Mouse (Mus musculus) neural tube, embryonic 12.5 days (tissue): ENCODE measurements at regions not wholly inside any gene's neighbourhood (a gene's known extent, or its start where the extent isn't known, plus 50 kb on each side); places are given as distances from the start of the nearest gene placed in this dataset.

Source experiments
- ATAC-seq: fragments of 200-750 bp; cut with Nextera tagmentation; 2 replicates; pipeline ENCODE4 v1.8.0; 2017; ENCODE audit warnings: low read depth, mild to moderate bottlenecking, moderate TSS enrichment, moderate library complexity; ENCODE audit not compliant: low FRiP score
- H3K27ac ChIP-seq: fragments of 300-500 bp; sonication (generic); 2 replicates; pipeline ENCODE4 v1.5.1; 2016
- H3K27me3 ChIP-seq: fragments of 300-500 bp; sonication (generic); replicated peaks from 2 replicates; pipeline ENCODE4 v1.6.1; 2016; ENCODE audit warnings: mild to moderate bottlenecking
- H3K36me3 ChIP-seq: fragments of 300-500 bp; sonication (generic); 2 replicates; pipeline ENCODE4 v1.6.1; 2016; ENCODE audit warnings: mild to moderate bottlenecking
- H3K4me1 ChIP-seq: fragments of 300-500 bp; sonication (generic); 2 replicates; pipeline ENCODE4 v1.6.1; 2016
- H3K4me2 ChIP-seq: fragments of 300-500 bp; sonication (generic); replicated peaks from 2 replicates; pipeline ENCODE4 v1.6.1; 2016; ENCODE audit warnings: mild to moderate bottlenecking
- H3K4me3 ChIP-seq: fragments of 300-500 bp; sonication (generic); 2 replicates; pipeline ENCODE4 v1.5.1; 2016
- H3K9ac ChIP-seq: fragments of 300-500 bp; sonication (generic); 2 replicates; pipeline ENCODE4 v1.6.1; 2016; ENCODE audit warnings: mild to moderate bottlenecking
- H3K9me3 ChIP-seq: fragments of 300-500 bp; sonication (generic); 2 replicates; pipeline ENCODE4 v1.6.1; 2016; ENCODE audit warnings: mild to moderate bottlenecking
- WGBS: fragments of 180-500 bp; shearing (Covaris S2); methylation state at CpG from one replicate; pipeline ENCODE4 v1.1.7; 2016; 5-methylcytosine and 5-hydroxymethylcytosine counted together

- Histone ChIP-seq H3K36me3 (no peaks in the 10 kb centered on the region), H3K9me3 (no peaks in the 10 kb centered on the region), H3K4me3 (no peak overlapping the region), H3K4me1 (no peaks in the 10 kb centered on the region), H3K27me3 (no peaks in the 10 kb centered on the region), H3K9ac (no peak overlapping the region), H3K4me2 (no peak overlapping the region), H3K27ac (no peak overlapping the region)
- WGBS, result 74% methylated on average over 5 of the region's 5 CpGs
- ATAC-seq, result no peak
Observed at GRCm38 (mm10) chr3:120810527-120810926, 361.0 kb downstream of the Rwdd3 start.

GRCm38 (mm10) chr3:120810048-120810447, 361.4 kb downstream of the Rwdd3 start:
- Histone ChIP-seq H3K9ac (no peak overlapping the region), H3K4me3 (no peak overlapping the region), H3K27me3 (no peaks in the 10 kb centered on the region), H3K4me1 (no peaks in the 10 kb centered on the region), H3K36me3 (no peaks in the 10 kb centered on the region), H3K9me3 (no peaks in the 10 kb centered on the region), H3K27ac (no peak overlapping the region), H3K4me2 (no peak overlapping the region)
- WGBS, result 63% methylated on average over 6 of the region's 6 CpGs
- no peak for ATAC-seq

- WGBS, result 91% methylated on average over 9 of the region's 9 CpGs
- Histone ChIP-seq H3K27me3 (no peaks in the 10 kb centered on the region), H3K27ac (no peak overlapping the region), H3K9ac (no peak overlapping the region), H3K4me2 (no peak overlapping the region), H3K9me3 (no peaks in the 10 kb centered on the region), H3K4me3 (no peak overlapping the region), H3K4me1 (no peaks in the 10 kb centered on the region), H3K36me3 (no peaks in the 10 kb centered on the region)
- ATAC-seq, result no peak
Observed at GRCm38 (mm10) chr3:120786659-120787058, 384.8 kb downstream of the Rwdd3 start.

GRCm38 (mm10) chr3:120781486-120781885, 390.0 kb downstream of the Rwdd3 start:
- no peaks in the 10 kb centered on the region for H3K4me1 ChIP-seq
- no peaks in the 10 kb centered on the region for H3K36me3 ChIP-seq
- no peak overlapping the region for H3K27ac ChIP-seq
- H3K4me3 ChIP-seq, result no peak overlapping the region
- H3K9ac ChIP-seq, result no peak overlapping the region
- WGBS, result 87% methylated on average over 6 of the region's 6 CpGs
- no peaks in the 10 kb centered on the region for H3K9me3 ChIP-seq
- no peaks in the 10 kb centered on the region for H3K27me3 ChIP-seq
- no peak for ATAC-seq
- H3K4me2 ChIP-seq, result no peak overlapping the region

GRCm38 (mm10) chr3:120779091-120779490, 392.4 kb downstream of the Rwdd3 start:
- H3K36me3 ChIP-seq, result no peaks in the 10 kb centered on the region
- no peak for ATAC-seq

GRCm38 (mm10) chr3:120774951-120775350, 396.5 kb downstream of the Rwdd3 start:
- Histone ChIP-seq H3K9ac (no peak overlapping the region), H3K27ac (no peak overlapping the region), H3K36me3 (no peaks in the 10 kb centered on the region), H3K4me1 (no peaks in the 10 kb centered on the region), H3K9me3 (no peaks in the 10 kb centered on the region), H3K27me3 (no peaks in the 10 kb centered on the region), H3K4me3 (no peak overlapping the region), H3K4me2 (no peak overlapping the region)
- no peak for ATAC-seq
- WGBS, result 81% methylated on average over 6 of the region's 6 CpGs

More at GRCm38 (mm10) chr3:120779091-120779490, 392.4 kb downstream of the Rwdd3 start:
- H3K9me3 ChIP-seq, result no peaks in the 10 kb centered on the region
- H3K9ac ChIP-seq, result no peak overlapping the region
- no peaks in the 10 kb centered on the region for H3K4me1 ChIP-seq
- H3K4me3 ChIP-seq, result no peak overlapping the region
- no peak overlapping the region for H3K4me2 ChIP-seq
- no peaks in the 10 kb centered on the region for H3K27me3 ChIP-seq
- no peak overlapping the region for H3K27ac ChIP-seq

- no peak for ATAC-seq
- no peak overlapping the region for H3K4me2 ChIP-seq
- no peak overlapping the region for H3K4me3 ChIP-seq
Observed at GRCm38 (mm10) chr3:120761681-120762080, 409.8 kb downstream of the Rwdd3 start.

GRCm38 (mm10) chr3:120761223-120761622, 410.3 kb downstream of the Rwdd3 start:
- no peak for ATAC-seq
- no peaks in the 10 kb centered on the region for H3K36me3 ChIP-seq
- no peak overlapping the region for H3K4me2 ChIP-seq
- H3K4me3 ChIP-seq, result no peak overlapping the region
- H3K27ac ChIP-seq, result no peak overlapping the region
- H3K9ac ChIP-seq, result no peak overlapping the region
- WGBS, result 86% methylated on average over 3 of the region's 3 CpGs
- no peaks in the 10 kb centered on the region for H3K4me1 ChIP-seq
- no peaks in the 10 kb centered on the region for H3K27me3 ChIP-seq
- H3K9me3 ChIP-seq, result no peaks in the 10 kb centered on the region

More at GRCm38 (mm10) chr3:120761681-120762080, 409.8 kb downstream of the Rwdd3 start:
- Histone ChIP-seq H3K27me3 (no peaks in the 10 kb centered on the region), H3K9me3 (no peaks in the 10 kb centered on the region), H3K4me1 (no peaks in the 10 kb centered on the region), H3K36me3 (no peaks in the 10 kb centered on the region), H3K9ac (no peak overlapping the region), H3K27ac (no peak overlapping the region)
- WGBS, result 87% methylated on average over 4 of the region's 4 CpGs

- no peak for ATAC-seq
- Histone ChIP-seq H3K36me3 (no peaks in the 10 kb centered on the region), H3K4me3 (no peak overlapping the region), H3K4me2 (no peak overlapping the region), H3K9me3 (no peaks in the 10 kb centered on the region), H3K27ac (no peak overlapping the region), H3K9ac (no peak overlapping the region), H3K4me1 (no peaks in the 10 kb centered on the region), H3K27me3 (no peaks in the 10 kb centered on the region)
- 52% methylated on average over 4 of the region's 4 CpGs for WGBS
Observed at GRCm38 (mm10) chr3:120748513-120748912, 423.0 kb downstream of the Rwdd3 start.

- no peak overlapping the region for H3K9ac ChIP-seq
- no peaks in the 10 kb centered on the region for H3K9me3 ChIP-seq
- no peaks in the 10 kb centered on the region for H3K4me1 ChIP-seq
- H3K27me3 ChIP-seq, result no peaks in the 10 kb centered on the region
- H3K4me3 ChIP-seq, result no peak overlapping the region
- no peak overlapping the region for H3K4me2 ChIP-seq
- H3K27ac ChIP-seq, result no peak overlapping the region
- 84% methylated on average over 4 of the region's 4 CpGs for WGBS
- no peak for ATAC-seq
- no peaks in the 10 kb centered on the region for H3K36me3 ChIP-seq
Observed at GRCm38 (mm10) chr3:120747678-120748077, 423.8 kb downstream of the Rwdd3 start.

GRCm38 (mm10) chr3:120733332-120733731, 438.2 kb downstream of the Rwdd3 start:
- Histone ChIP-seq H3K9me3 (no peaks in the 10 kb centered on the region), H3K4me2 (no peak overlapping the region), H3K27ac (no peak overlapping the region), H3K4me3 (no peak overlapping the region), H3K9ac (no peak overlapping the region), H3K27me3 (no peaks in the 10 kb centered on the region), H3K4me1 (no peaks in the 10 kb centered on the region), H3K36me3 (no peaks in the 10 kb centered on the region)
- WGBS, result 95% methylated on average over 6 of the region's 6 CpGs
- ATAC-seq, result no peak

- Histone ChIP-seq H3K4me1 (no peaks in the 10 kb centered on the region), H3K27ac (no peak overlapping the region), H3K9me3 (no peaks in the 10 kb centered on the region), H3K36me3 (no peaks in the 10 kb centered on the region), H3K27me3 (no peaks in the 10 kb centered on the region), H3K9ac (no peak overlapping the region), H3K4me3 (no peak overlapping the region), H3K4me2 (no peak overlapping the region)
- WGBS, result 93% methylated on average over 8 of the region's 8 CpGs
- ATAC-seq, result no peak
Observed at GRCm38 (mm10) chr3:120732391-120732790, 439.1 kb downstream of the Rwdd3 start.

- Histone ChIP-seq H3K4me2 (no peak overlapping the region), H3K27me3 (no peaks in the 10 kb centered on the region), H3K36me3 (no peaks in the 10 kb centered on the region), H3K27ac (no peak overlapping the region), H3K4me3 (no peak overlapping the region), H3K9ac (no peak overlapping the region), H3K4me1 (no peaks in the 10 kb centered on the region), H3K9me3 (no peaks in the 10 kb centered on the region)
- ATAC-seq, result no peak
- WGBS, result 77% methylated on average over 9 of the region's 9 CpGs
Observed at GRCm38 (mm10) chr3:120731287-120731686, 440.2 kb downstream of the Rwdd3 start.
